Mouse (Mus musculus) testis, adult 2 months (tissue): ENCODE measurements around the gene Zfp654. TPM values are rescaled to one million over a fixed set of nuclear protein-coding genes. Genes with fewer than 3 reads are reported as not detected.

Source experiments
- H3K27ac ChIP-seq: fragments of 200-500 bp; 2 replicates; pipeline ENCODE4 v1.5.1; 2012; ENCODE audit warnings: low read depth, low read length; ENCODE audit not compliant: control insufficient read depth, insufficient read depth
- H3K27me3 ChIP-seq: fragments of 200-500 bp; 2 replicates; pipeline ENCODE4 v1.6.1; 2012; ENCODE audit warnings: mild to moderate bottlenecking, low read length, moderate library complexity; ENCODE audit not compliant: control insufficient read depth, insufficient read depth
- H3K36me3 ChIP-seq: fragments of 200-500 bp; 2 replicates; pipeline ENCODE4 v1.6.1; 2012; ENCODE audit warnings: mild to moderate bottlenecking, low read length; ENCODE audit not compliant: control insufficient read depth, insufficient read depth
- H3K4me1 ChIP-seq: fragments of 200-500 bp; 2 replicates; pipeline ENCODE4 v1.6.1; 2012; ENCODE audit warnings: low read length; ENCODE audit not compliant: control insufficient read depth, insufficient read depth
- H3K4me3 ChIP-seq: fragments of 200-500 bp; 2 replicates; pipeline ENCODE4 v1.5.1; 2012; ENCODE audit warnings: low read depth, mild to moderate bottlenecking, low read length, moderate library complexity, mixed read lengths; ENCODE audit not compliant: control insufficient read depth
- CTCF ChIP-seq: fragments of 200-500 bp; IDR thresholded peaks from 2 replicates; pipeline ENCODE4 v1.5.1; 2012; ENCODE audit warnings: low read depth, mild to moderate bottlenecking, inconsistent platforms, low read length, moderate library complexity; ENCODE audit not compliant: control insufficient read depth, insufficient read depth, insufficient replicate concordance
- POLR2A ChIP-seq: fragments of 200-500 bp; IDR thresholded peaks from 2 replicates; pipeline ENCODE4 v1.6.1; 2012; ENCODE audit warnings: low read depth, mild to moderate bottlenecking, inconsistent platforms, low read length, moderate library complexity; ENCODE audit not compliant: control insufficient read depth
- polyA plus RNA-seq: library from polyadenylated mRNA; depleted of rRNA; stranded (reverse); fragments of >200 nt; gene quantifications from 2 replicates; pipeline ENCODE4 v1.2.3, GENCODE M21; 2012; rRNA removed

Gene Zfp654
- polyA plus RNA-seq, 1 experiment, result 41.3 TPM

DNA sequence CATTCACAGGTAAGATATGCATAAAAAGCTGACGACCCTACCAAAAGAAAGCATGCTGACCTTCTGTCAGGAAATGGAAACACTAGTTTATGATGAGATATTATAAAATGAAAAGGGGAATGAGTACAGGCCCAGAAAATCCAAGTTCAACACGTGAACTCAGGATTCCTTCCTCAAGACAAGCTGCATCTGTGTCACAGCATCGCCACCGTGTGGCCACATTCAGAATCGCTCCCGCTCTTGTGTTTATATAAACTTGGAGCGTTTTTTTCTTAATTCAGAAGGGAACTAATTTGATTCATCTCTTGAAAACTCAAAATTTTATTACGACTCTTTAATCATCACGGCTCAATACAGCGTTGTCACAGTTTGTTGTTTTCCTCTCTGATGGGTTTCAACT is 103.2 kb downstream of the Zfp654 start:
- Histone ChIP-seq H3K27ac (no peak overlapping the region), H3K36me3 (no peaks in the 10 kb centered on the region), H3K4me3 (no peak overlapping the region), H3K4me1 (no peaks in the 10 kb centered on the region), H3K27me3 (no peaks in the 10 kb centered on the region)
- TF ChIP-seq POLR2A (no peak), CTCF (peak; percentile 74; the same call in 1 of the 2 replicates)

DNA sequence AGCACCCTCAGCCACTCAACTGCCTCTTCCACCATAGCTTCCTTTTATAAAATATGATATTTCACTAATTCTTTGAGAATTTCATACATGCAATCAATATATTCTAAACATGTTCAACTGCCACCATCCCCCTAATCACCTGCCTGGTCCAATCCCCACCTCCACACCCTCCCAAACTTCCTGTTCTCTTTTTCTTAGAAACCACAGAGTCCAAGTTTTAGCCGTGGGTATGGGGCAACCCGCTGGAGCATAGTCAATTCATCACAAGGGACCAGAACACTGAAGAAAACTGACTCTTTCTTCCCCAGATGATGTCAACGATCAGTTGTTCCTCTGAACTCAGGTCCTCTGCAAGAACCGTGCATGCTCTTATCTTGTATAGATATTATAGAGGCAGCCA is 106.4 kb downstream of the Zfp654 start:
- H3K27ac ChIP-seq, result no peak overlapping the region
- TF ChIP-seq POLR2A (no peak), CTCF (no peak)
- H3K4me1 ChIP-seq, result no peaks in the 10 kb centered on the region
- H3K36me3 ChIP-seq, result no peaks in the 10 kb centered on the region
- H3K27me3 ChIP-seq, result no peaks in the 10 kb centered on the region
- no peak overlapping the region for H3K4me3 ChIP-seq

GRCm38 (mm10) chr16:64737289-64737688 is 114.2 kb downstream of the Zfp654 start:
- Histone ChIP-seq H3K4me1 (no peaks in the 10 kb centered on the region), H3K27me3 (no peaks in the 10 kb centered on the region), H3K4me3 (no peak overlapping the region), H3K27ac (no peak overlapping the region), H3K36me3 (no peaks in the 10 kb centered on the region)
- TF ChIP-seq POLR2A (no peak), CTCF (no peak)

Other genes with a start within 250 kb of the Zfp654 start
- gene Csnka2ip, start 249.2 kb downstream of the Zfp654 start, polyA plus RNA-seq, result 154 and 192 TPM in 2 replicates
- 111 and 159 TPM in 2 replicates for gene 4930453N24Rik, start 80.5 kb downstream of the Zfp654 start, polyA plus RNA-seq
- 11.9 and 12.9 TPM in 2 replicates for gene Cggbp1, start 344 bp upstream of the Zfp654 start, polyA plus RNA-seq